ENCODE assay signal across 14 mouse cellular contexts in genomic region chr2:173469756-173470155, GRCm38 (mm10). TPM values are rescaled to one million over a fixed set of nuclear protein-coding genes. Genes with fewer than 3 reads are reported as not detected.
A peak's percentile ranks its signal among the peaks of the same experiment; 100 is the strongest.
DNase-seq lines count a peak whose midpoint lies in the region; ATAC-seq lines count a peak whose summit lies in the region.
"Had no signal": no experiment of that assay in that cellular context is flagged by ENCODE, and none has a peak within 500 bp of the region (broad histone marks: within the 10 kb centered on the region; RNA-seq: fewer than 3 reads in every experiment).

No protein-coding gene starts in this region.

- peak; percentile 85 to 89 for DNase-seq in B cell, adult 2 months
- peak; percentile 36 to 43 for DNase-seq in lung, postnatal 4 days
- DNase-seq in spleen, postnatal 4 days (ENCODE audit: low spot score in 2 of 2), result peak; percentile 59 to 74
- no peak for DNase-seq in heart, postnatal 25 days (ENCODE audit: low spot score)
- no peak for DNase-seq in heart, embryonic 10.5 days (ENCODE audit: low spot score)
- DNase-seq: kidney, adult 2 months had no signal

- no peaks in the 10 kb centered on the region for H3K9me3 ChIP-seq in hindbrain, embryonic 12.5 days (replicated peaks)
- no peaks in the 10 kb centered on the region for H3K9me3 ChIP-seq in heart, embryonic 10.5 days
- H3K9me3 ChIP-seq: liver, embryonic 15.5 days had no signal

- ATAC-seq in CD4-positive, CD25-positive, alpha-beta regulatory T cell, adult 4 months, result peak; percentile 97
- ATAC-seq in hindbrain, embryonic 12.5 days (ENCODE audit: low FRiP score), result no peak

- no peaks in the 10 kb centered on the region for H3K36me3 ChIP-seq in hindbrain, embryonic 12.5 days
- H3K36me3 ChIP-seq in heart, embryonic 10.5 days, result no peaks in the 10 kb centered on the region
- H3K36me3 ChIP-seq: liver, embryonic 15.5 days had no signal

- intact Hi-C loops in heart, postnatal 25 days (cut with DNase I), result no loop called here

- no peak overlapping the region for H3K4me3 ChIP-seq in hindbrain, embryonic 12.5 days
- no peak overlapping the region for H3K4me3 ChIP-seq in heart, embryonic 10.5 days
- H3K4me3 ChIP-seq: liver, embryonic 15.5 days had no signal

- H3K27me3 ChIP-seq in hindbrain, embryonic 12.5 days, result no peaks in the 10 kb centered on the region
- H3K27me3 ChIP-seq in heart, embryonic 10.5 days (ENCODE audit: insufficient read depth, poor library complexity, severe bottlenecking), result no peaks in the 10 kb centered on the region
- H3K27me3 ChIP-seq: liver, embryonic 15.5 days had no signal

- H3K27ac ChIP-seq in hindbrain, embryonic 12.5 days, result no peak overlapping the region
- H3K27ac ChIP-seq in heart, embryonic 10.5 days, result no peak overlapping the region
- H3K27ac ChIP-seq: liver, embryonic 15.5 days had no signal

- no peak overlapping the region for H3K9ac ChIP-seq in hindbrain, embryonic 12.5 days
- H3K9ac ChIP-seq: liver, embryonic 15.5 days had no signal

- no peak overlapping the region for H3K4me2 ChIP-seq in hindbrain, embryonic 12.5 days (replicated peaks)
- H3K4me2 ChIP-seq: liver, embryonic 15.5 days had no signal

- H3K4me1 ChIP-seq in hindbrain, embryonic 12.5 days, result 0 out of 2 replicates have a peak, but pooled peaks cover 5% of the 10 kb centered on the region
- no peaks in the 10 kb centered on the region for H3K4me1 ChIP-seq in heart, embryonic 10.5 days
- H3K4me1 ChIP-seq: liver, embryonic 15.5 days had no signal

- 78% methylated on average over 7 of the region's 7 CpGs for WGBS in hindbrain, embryonic 12.5 days
- 69% methylated on average over 7 of the region's 7 CpGs for WGBS in heart, embryonic 10.5 days

RNA-seq across cellular contexts. Expression of gene 1700021F07Rik, which starts 52.6 kb away (rescaled TPM):
- not detected for polyA plus RNA-seq in CD4-positive, CD25-positive, alpha-beta regulatory T cell, adult 4 months (2017; shearing (Covaris generic))
- polyA plus RNA-seq in hindbrain, embryonic 12.5 days (2016; fragmentation: Nextera tagmentation; extraction: Ambion mirVana), result not detected in 2 replicates
- total RNA-seq in heart, postnatal 25 days (2021), result not detected
- polyA plus RNA-seq in heart, embryonic 10.5 days (2016; fragmentation: Nextera tagmentation; extraction: Ambion mirVana), result not detected in 2 replicates
- total RNA-seq: gastrocnemius, adult 8-10 months; midbrain, postnatal 0 days had no signal
- polyA plus RNA-seq: brain, embryonic 14.5 days; heart, embryonic 16.5 days; kidney, adult 2 months; liver, embryonic 15.5 days; midbrain, postnatal 0 days; stomach, embryonic 16.5 days had no signal

Comparison
In these comparisons a context has a peak if more than half of its experiments do, and no peak if none do; other contexts are left out.
1. DNase-seq: peak in B cell, adult 2 months (2 of 2), lung, postnatal 4 days (2 of 2) and spleen, postnatal 4 days (2 of 2); none in heart, postnatal 25 days (single experiment) and heart, embryonic 10.5 days (single experiment).